Mouse (Mus musculus) CH12F3 (cell line): ENCODE data around the gene Dnajc28.

Source experiments
- in situ Hi-C: fragments of 300-500 bp; cut with MboI; formaldehyde crosslinking; loops from 2 replicates; pipeline ENCODE4 v1.14.3; 2020; ENCODE audit warnings: low sequenced_read_pairs

Gene Dnajc28

GRCm38 (mm10) chr16:91633641-91634040 is 14.8 kb upstream of the Dnajc28 start:
- in situ Hi-C loops, result no loop called here

GRCm38 (mm10) chr16:91632940-91633339 is 14.1 kb upstream of the Dnajc28 start:
- in situ Hi-C loops, result no loop called here

- in situ Hi-C loops, result no loop called here
Observed at GRCm38 (mm10) chr16:91632439-91632838, 13.6 kb upstream of the Dnajc28 start.

GRCm38 (mm10) chr16:91630584-91630983 is 11.8 kb upstream of the Dnajc28 start:
- in situ Hi-C loops, result no loop called here

GRCm38 (mm10) chr16:91629749-91630148 is 10.9 kb upstream of the Dnajc28 start:
- in situ Hi-C loops, result no loop called here

- in situ Hi-C loops, result no loop called here
Observed at GRCm38 (mm10) chr16:91628673-91629072, 9.8 kb upstream of the Dnajc28 start.

GRCm38 (mm10) chr16:91627831-91628230 is 9.0 kb upstream of the Dnajc28 start:
- in situ Hi-C loops, result no loop called here

- in situ Hi-C loops, result no loop called here
Observed at GRCm38 (mm10) chr16:91623074-91623473, 4.2 kb upstream of the Dnajc28 start.

GRCm38 (mm10) chr16:91620991-91621390 is 2.2 kb upstream of the Dnajc28 start:
- in situ Hi-C loops, result no loop called here

GRCm38 (mm10) chr16:91620185-91620584 is 1.4 kb upstream of the Dnajc28 start:
- in situ Hi-C loops, result no loop called here

GRCm38 (mm10) chr16:91614552-91614951 is 4.3 kb downstream of the Dnajc28 start:
- in situ Hi-C loops, result no loop called here

GRCm38 (mm10) chr16:91612525-91612924 is 6.3 kb downstream of the Dnajc28 start:
- in situ Hi-C loops, result no loop called here

- in situ Hi-C loops, result no loop called here
Observed at GRCm38 (mm10) chr16:91611248-91611647, 7.6 kb downstream of the Dnajc28 start.

GRCm38 (mm10) chr16:91609501-91610245 is 9.2 kb downstream of the Dnajc28 start:
- in situ Hi-C loops, result no loop called here

- in situ Hi-C loops, result no loop called here
Observed at GRCm38 (mm10) chr16:91606958-91607357, 11.9 kb downstream of the Dnajc28 start.

- in situ Hi-C loops, result no loop called here
Observed at GRCm38 (mm10) chr16:91605156-91605555, 13.7 kb downstream of the Dnajc28 start.

- in situ Hi-C loops, result no loop called here
Observed at GRCm38 (mm10) chr16:91601693-91602092, 17.1 kb downstream of the Dnajc28 start.

GRCm38 (mm10) chr16:91601081-91601480 is 17.7 kb downstream of the Dnajc28 start:
- in situ Hi-C loops, result no loop called here

- in situ Hi-C loops, result loop anchor here (25.0 kb wide), 1 partner anchor 237 kb away; the partner anchor contains the start of gene Ifnar2
Observed at GRCm38 (mm10) chr16:91599242-91599641, 19.6 kb downstream of the Dnajc28 start.

GRCm38 (mm10) chr16:91597672-91598010 is 21.2 kb downstream of the Dnajc28 start, which contains the start of gene Tmem50b:
TSS of gene Tmem50b (minus strand) at chr16:91597800.
- in situ Hi-C loops, result loop anchor here (25.0 kb wide), 1 partner anchor 235 kb away; the partner anchor contains the start of gene Ifnar2

- in situ Hi-C loops, result loop anchor here (25.0 kb wide), 1 partner anchor 235 kb away; the partner anchor contains the start of gene Ifnar2
Observed at GRCm38 (mm10) chr16:91596779-91597671, 21.8 kb downstream of the Dnajc28 start.

- in situ Hi-C loops, result loop anchor here (25.0 kb wide), 1 partner anchor 234 kb away; the partner anchor contains the start of gene Ifnar2
Observed at GRCm38 (mm10) chr16:91596397-91596778, 22.4 kb downstream of the Dnajc28 start.
